Mouse (Mus musculus): ENCODE measurements around the gene Fam167b.

The Fam167b gene

GRCm38 (mm10) chr4:129578466-129578865 lies at the start of gene Fam167b:
Gene Fam167b (minus strand): TSS chr4:129578549.
- no peak for DNase-seq (ENCODE audit: low spot score in 2 of 2)

GRCm38 (mm10) chr4:129626035-129626434 lies 47.7 kb upstream of the Fam167b start:
- DNase-seq (ENCODE audit: low spot score in 2 of 2): no peak

- DNase-seq (ENCODE audit: low spot score in 2 of 2): no peak
These were observed 47.1 kb upstream of the Fam167b start for GRCm38 (mm10) chr4:129625496-129625895.

- peak; percentile 30 to 73 for DNase-seq (ENCODE audit: low spot score in 2 of 2)
These were observed 46.7 kb upstream of the Fam167b start for GRCm38 (mm10) chr4:129625029-129625370.

- peak; percentile 82 to 83 for DNase-seq (ENCODE audit: low spot score in 2 of 2)
These were observed 46.1 kb upstream of the Fam167b start for GRCm38 (mm10) chr4:129624281-129625028.

GRCm38 (mm10) chr4:129623681-129624091 lies 45.3 kb upstream of the Fam167b start, which contains the start of gene Ccdc28b:
Gene Ccdc28b (minus strand): TSS chr4:129623947.
- DNase-seq (ENCODE audit: low spot score in 2 of 2): no peak

- DNase-seq (ENCODE audit: low spot score in 2 of 2): no peak
These were observed 44.6 kb upstream of the Fam167b start for GRCm38 (mm10) chr4:129622803-129623535.

GRCm38 (mm10) chr4:129622120-129622802 lies 43.9 kb upstream of the Fam167b start:
- DNase-seq (ENCODE audit: low spot score in 2 of 2): no peak

GRCm38 (mm10) chr4:129621283-129621841 lies 43.0 kb upstream of the Fam167b start:
- no peak for DNase-seq (ENCODE audit: low spot score in 2 of 2)

GRCm38 (mm10) chr4:129620419-129621282 lies 42.3 kb upstream of the Fam167b start:
- DNase-seq (ENCODE audit: low spot score in 2 of 2): no peak

- DNase-seq (ENCODE audit: low spot score in 2 of 2): peak; percentile 89 to 95
These were observed 40.7 kb upstream of the Fam167b start, which contains the start of gene Iqcc for GRCm38 (mm10) chr4:129618786-129619691. Gene Iqcc (minus strand): TSS chr4:129619099.

- DNase-seq (ENCODE audit: low spot score in 2 of 2): no peak
These were observed 39.7 kb upstream of the Fam167b start for GRCm38 (mm10) chr4:129618031-129618430.

- no peak for DNase-seq (ENCODE audit: low spot score in 2 of 2)
These were observed 38.8 kb upstream of the Fam167b start for GRCm38 (mm10) chr4:129617121-129617641.

GRCm38 (mm10) chr4:129616631-129617030 lies 38.3 kb upstream of the Fam167b start:
- DNase-seq (ENCODE audit: low spot score in 2 of 2): no peak

- no peak for DNase-seq (ENCODE audit: low spot score in 2 of 2)
These were observed 37.5 kb upstream of the Fam167b start for GRCm38 (mm10) chr4:129615801-129616290.

GRCm38 (mm10) chr4:129614093-129614492 lies 35.7 kb upstream of the Fam167b start, which contains the start of gene Dcdc2b:
Gene Dcdc2b (minus strand): TSS chr4:129614257.
- no peak for DNase-seq (ENCODE audit: low spot score in 2 of 2)

- no peak for DNase-seq (ENCODE audit: low spot score in 2 of 2)
These were observed 32.1 kb upstream of the Fam167b start for GRCm38 (mm10) chr4:129610472-129610871.

GRCm38 (mm10) chr4:129610026-129610425 lies 31.7 kb upstream of the Fam167b start:
- no peak for DNase-seq (ENCODE audit: low spot score in 2 of 2)

GRCm38 (mm10) chr4:129609139-129609631 lies 30.8 kb upstream of the Fam167b start:
- no peak for DNase-seq (ENCODE audit: low spot score in 2 of 2)
